Mouse (Mus musculus): Measurements from ENCODE around the gene Gad2. TPM values are rescaled to one million over a fixed set of nuclear protein-coding genes. Genes with fewer than 3 reads are reported as not detected.

Gene Gad2
- polyA plus RNA-seq, 1 experiment from 2014 or later, result 3.6 TPM

GRCm38 (mm10) chr2:22627147-22627666 is 5.2 kb downstream of the Gad2 start:
- no peak overlapping the region for H3K9ac ChIP-seq (replicated peaks; ENCODE audit: low read length)
- H3K27ac ChIP-seq (replicated peaks; ENCODE audit: low read depth, low read length), result no peak overlapping the region

GRCm38 (mm10) chr2:22627819-22628432 is 5.9 kb downstream of the Gad2 start:
- Histone ChIP-seq H3K4me3 (ENCODE audit: low read depth, low read length) (no peak overlapping the region), H3K9me3 (replicated peaks; ENCODE audit: control insufficient read depth, low read length) (no peaks in the 10 kb centered on the region), H3K9ac (replicated peaks; ENCODE audit: low read length) (no peak overlapping the region), H3K4me2 (ENCODE audit: low read depth, low read length) (no peak overlapping the region), H3K4me1 (ENCODE audit: control insufficient read depth, insufficient read depth, low read length) (no peaks in the 10 kb centered on the region; the same call in 1 of the 2 replicates), H3K27me3 (ENCODE audit: control insufficient read depth, insufficient read depth, low read length) (peaks cover 26% of the 10 kb centered on the region), H3K27ac (replicated peaks; ENCODE audit: low read depth, low read length) (no peak overlapping the region), H3K36me3 (replicated peaks; ENCODE audit: control insufficient read depth, insufficient read depth, low read depth, low read length) (no peaks in the 10 kb centered on the region)
- WGBS, result 28% methylated on average over 5 of the region's 5 CpGs
- no peak for ATAC-seq (replicated peaks; ENCODE audit: insufficient number of reproducible peaks, low FRiP score, low TSS enrichment, low read depth)
- DNase-seq (ENCODE audit: low spot score), result no peak

More at GRCm38 (mm10) chr2:22627147-22627666, 5.2 kb downstream of the Gad2 start:
- H3K9me3 ChIP-seq (replicated peaks; ENCODE audit: control insufficient read depth, low read length), result no peaks in the 10 kb centered on the region
- DNase-seq (ENCODE audit: low spot score), result no peak
- H3K36me3 ChIP-seq (replicated peaks; ENCODE audit: control insufficient read depth, insufficient read depth, low read depth, low read length), result no peaks in the 10 kb centered on the region
- H3K27me3 ChIP-seq (ENCODE audit: control insufficient read depth, insufficient read depth, low read length), result peaks cover 33% of the 10 kb centered on the region
- H3K4me2 ChIP-seq (ENCODE audit: low read depth, low read length), result no peak overlapping the region
- ATAC-seq (replicated peaks; ENCODE audit: insufficient number of reproducible peaks, low FRiP score, low TSS enrichment, low read depth), result no peak
- no peak overlapping the region for H3K4me3 ChIP-seq (ENCODE audit: low read depth, low read length)
- 28% methylated on average over 3 of the region's 3 CpGs for WGBS
- H3K4me1 ChIP-seq (ENCODE audit: control insufficient read depth, insufficient read depth, low read length), result peaks cover 2% of the 10 kb centered on the region

- Histone ChIP-seq H3K27ac (replicated peaks; ENCODE audit: low read depth, low read length) (no peak overlapping the region), H3K27me3 (ENCODE audit: control insufficient read depth, insufficient read depth, low read length) (no peaks in the 10 kb centered on the region), H3K4me1 (ENCODE audit: control insufficient read depth, insufficient read depth, low read length) (no peaks in the 10 kb centered on the region), H3K9me3 (replicated peaks; ENCODE audit: control insufficient read depth, low read length) (no peaks in the 10 kb centered on the region), H3K4me3 (ENCODE audit: low read depth, low read length) (no peak overlapping the region), H3K9ac (replicated peaks; ENCODE audit: low read length) (no peak overlapping the region), H3K4me2 (ENCODE audit: low read depth, low read length) (no peak overlapping the region), H3K36me3 (replicated peaks; ENCODE audit: control insufficient read depth, insufficient read depth, low read depth, low read length) (no peaks in the 10 kb centered on the region)
- ATAC-seq (replicated peaks; ENCODE audit: insufficient number of reproducible peaks, low FRiP score, low TSS enrichment, low read depth) (no peak), DNase-seq (ENCODE audit: low spot score) (no peak)
- 46% methylated on average over 8 of the region's 8 CpGs for whole genome bisulfite sequencing
Measured at GRCm38 (mm10) chr2:22634766-22635165, 12.8 kb downstream of the Gad2 start.

GRCm38 (mm10) chr2:22646134-22646533 is 24.1 kb downstream of the Gad2 start:
- Histone ChIP-seq H3K9ac (replicated peaks; ENCODE audit: low read length) (no peak overlapping the region), H3K27ac (replicated peaks; ENCODE audit: low read depth, low read length) (no peak overlapping the region), H3K9me3 (replicated peaks; ENCODE audit: control insufficient read depth, low read length) (no peaks in the 10 kb centered on the region), H3K4me1 (ENCODE audit: control insufficient read depth, insufficient read depth, low read length) (no peaks in the 10 kb centered on the region), H3K36me3 (replicated peaks; ENCODE audit: control insufficient read depth, insufficient read depth, low read depth, low read length) (no peaks in the 10 kb centered on the region), H3K27me3 (ENCODE audit: control insufficient read depth, insufficient read depth, low read length) (no peaks in the 10 kb centered on the region), H3K4me3 (ENCODE audit: low read depth, low read length) (no peak overlapping the region), H3K4me2 (ENCODE audit: low read depth, low read length) (no peak overlapping the region)
- ATAC-seq (replicated peaks; ENCODE audit: insufficient number of reproducible peaks, low FRiP score, low TSS enrichment, low read depth), result no peak
- no peak for DNase-seq (ENCODE audit: low spot score)
- 25% methylated on average over 1 of the region's 1 CpGs for WGBS

- WGBS, result 67% methylated on average over 1 of the region's 1 CpGs
- Histone ChIP-seq H3K9me3 (replicated peaks; ENCODE audit: control insufficient read depth, low read length) (no peaks in the 10 kb centered on the region), H3K4me3 (ENCODE audit: low read depth, low read length) (no peak overlapping the region), H3K4me2 (ENCODE audit: low read depth, low read length) (no peak overlapping the region), H3K27ac (replicated peaks; ENCODE audit: low read depth, low read length) (no peak overlapping the region), H3K4me1 (ENCODE audit: control insufficient read depth, insufficient read depth, low read length) (no peaks in the 10 kb centered on the region), H3K36me3 (replicated peaks; ENCODE audit: control insufficient read depth, insufficient read depth, low read depth, low read length) (no peaks in the 10 kb centered on the region), H3K9ac (replicated peaks; ENCODE audit: low read length) (no peak overlapping the region), H3K27me3 (ENCODE audit: control insufficient read depth, insufficient read depth, low read length) (no peaks in the 10 kb centered on the region)
- no peak for ATAC-seq (replicated peaks; ENCODE audit: insufficient number of reproducible peaks, low FRiP score, low TSS enrichment, low read depth)
- no peak for DNase-seq (ENCODE audit: low spot score)
Measured at GRCm38 (mm10) chr2:22648394-22648793, 26.4 kb downstream of the Gad2 start.

- 80% methylated on average over 4 of the region's 4 CpGs for WGBS
- H3K27me3 ChIP-seq (ENCODE audit: control insufficient read depth, insufficient read depth, low read length), result no peaks in the 10 kb centered on the region
- no peaks in the 10 kb centered on the region for H3K4me1 ChIP-seq (ENCODE audit: control insufficient read depth, insufficient read depth, low read length)
- no peaks in the 10 kb centered on the region for H3K9me3 ChIP-seq (replicated peaks; ENCODE audit: control insufficient read depth, low read length)
- H3K4me3 ChIP-seq (ENCODE audit: low read depth, low read length), result no peak overlapping the region
- H3K27ac ChIP-seq (replicated peaks; ENCODE audit: low read depth, low read length), result no peak overlapping the region
- no peak for ATAC-seq (replicated peaks; ENCODE audit: insufficient number of reproducible peaks, low FRiP score, low TSS enrichment, low read depth)
- H3K4me2 ChIP-seq (ENCODE audit: low read depth, low read length), result no peak overlapping the region
- no peak overlapping the region for H3K9ac ChIP-seq (replicated peaks; ENCODE audit: low read length)
- no peak for DNase-seq (ENCODE audit: low spot score)
- H3K36me3 ChIP-seq (replicated peaks; ENCODE audit: control insufficient read depth, insufficient read depth, low read depth, low read length), result no peaks in the 10 kb centered on the region
Measured at GRCm38 (mm10) chr2:22651826-22652225, 29.8 kb downstream of the Gad2 start.

GRCm38 (mm10) chr2:22663731-22664130 is 41.7 kb downstream of the Gad2 start:
- H3K4me1 ChIP-seq (ENCODE audit: control insufficient read depth, insufficient read depth, low read length), result no peaks in the 10 kb centered on the region
- H3K9ac ChIP-seq (replicated peaks; ENCODE audit: low read length), result no peak overlapping the region
- ATAC-seq (replicated peaks; ENCODE audit: insufficient number of reproducible peaks, low FRiP score, low TSS enrichment, low read depth), result no peak
- H3K9me3 ChIP-seq (replicated peaks; ENCODE audit: control insufficient read depth, low read length), result no peaks in the 10 kb centered on the region
- no peak for DNase-seq (ENCODE audit: low spot score)
- WGBS, result 80% methylated on average over 1 of the region's 1 CpGs
- no peaks in the 10 kb centered on the region for H3K36me3 ChIP-seq (replicated peaks; ENCODE audit: control insufficient read depth, insufficient read depth, low read depth, low read length)
- H3K4me3 ChIP-seq (ENCODE audit: low read depth, low read length), result no peak overlapping the region
- no peaks in the 10 kb centered on the region for H3K27me3 ChIP-seq (ENCODE audit: control insufficient read depth, insufficient read depth, low read length)
- H3K27ac ChIP-seq (replicated peaks; ENCODE audit: low read depth, low read length), result no peak overlapping the region
- no peak overlapping the region for H3K4me2 ChIP-seq (ENCODE audit: low read depth, low read length)

GRCm38 (mm10) chr2:22670415-22670814 is 48.4 kb downstream of the Gad2 start:
- no peak overlapping the region for H3K4me3 ChIP-seq (ENCODE audit: low read depth, low read length)
- H3K9me3 ChIP-seq (replicated peaks; ENCODE audit: control insufficient read depth, low read length), result no peaks in the 10 kb centered on the region
- H3K27ac ChIP-seq (replicated peaks; ENCODE audit: low read depth, low read length), result no peak overlapping the region
- no peak overlapping the region for H3K9ac ChIP-seq (replicated peaks; ENCODE audit: low read length)
- no peaks in the 10 kb centered on the region for H3K27me3 ChIP-seq (ENCODE audit: control insufficient read depth, insufficient read depth, low read length)
- 77% methylated on average over 2 of the region's 2 CpGs for WGBS
- no peak for DNase-seq (ENCODE audit: low spot score)
- H3K36me3 ChIP-seq (replicated peaks; ENCODE audit: control insufficient read depth, insufficient read depth, low read depth, low read length), result no peaks in the 10 kb centered on the region
- H3K4me1 ChIP-seq (ENCODE audit: control insufficient read depth, insufficient read depth, low read length), result no peaks in the 10 kb centered on the region
- ATAC-seq (replicated peaks; ENCODE audit: insufficient number of reproducible peaks, low FRiP score, low TSS enrichment, low read depth), result no peak
- no peak overlapping the region for H3K4me2 ChIP-seq (ENCODE audit: low read depth, low read length)

All from embryonic facial prominence, embryonic 11.5 days (tissue).